Mouse (Mus musculus): Measurements from ENCODE around the gene Slc35e2. TPM values are rescaled to one million over a fixed set of nuclear protein-coding genes. Genes with fewer than 3 reads are reported as not detected.
A peak's percentile ranks its signal among the peaks of the same experiment; 100 is the strongest.
"Not testable (repeated sequence)": the region's sequence is repeated elsewhere in the genome, so short reads cannot be mapped to it uniquely, and the experiment has no call there.

The Slc35e2 gene
- polyA plus RNA-seq, 1 experiment from 2014 or later = 17.0 TPM

DNA sequence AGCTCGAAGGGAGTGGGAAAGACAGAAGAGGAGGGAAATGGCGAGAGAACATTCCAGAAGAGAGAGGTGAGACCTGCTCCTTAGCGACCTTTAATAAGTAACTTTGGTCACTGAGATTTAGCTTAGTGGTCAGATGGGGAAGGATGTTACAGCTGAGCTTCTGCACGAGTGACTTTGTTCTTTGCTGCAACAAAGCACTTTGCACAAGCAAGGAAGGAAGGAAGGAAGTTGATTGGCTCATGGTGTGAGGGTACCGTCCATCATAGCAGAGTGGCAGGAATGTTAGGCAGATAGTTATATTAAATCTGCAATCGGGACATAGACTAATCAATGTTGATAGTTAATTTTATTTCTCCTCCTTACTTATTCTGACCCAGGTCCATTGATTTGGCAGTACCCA lies 29.1 kb downstream of the Slc35e2 start:
- no peak for DNase-seq (ENCODE audit: low spot score)
- Histone ChIP-seq H3K27ac (ENCODE audit: low read depth, low read length) (no peak overlapping the region), H3K4me1 (replicated peaks; ENCODE audit: control insufficient read depth, insufficient read depth, low read length) (no peaks in the 10 kb centered on the region), H3K4me2 (replicated peaks; ENCODE audit: low read depth, low read length) (no peak overlapping the region), H3K9ac (ENCODE audit: low read depth, low read length) (no peak overlapping the region), H3K4me3 (ENCODE audit: low read depth, low read length) (no peak overlapping the region), H3K36me3 (ENCODE audit: control insufficient read depth, insufficient read depth, low read length) (peaks cover 19% of the 10 kb centered on the region), H3K27me3 (ENCODE audit: control insufficient read depth, insufficient read depth, low read length) (no peaks in the 10 kb centered on the region), H3K9me3 (ENCODE audit: control insufficient read depth, low read length) (no peaks in the 10 kb centered on the region)
- WGBS = 88% methylated on average over 6 of the region's 6 CpGs
- ATAC-seq (ENCODE audit: low FRiP score) = no peak

DNA sequence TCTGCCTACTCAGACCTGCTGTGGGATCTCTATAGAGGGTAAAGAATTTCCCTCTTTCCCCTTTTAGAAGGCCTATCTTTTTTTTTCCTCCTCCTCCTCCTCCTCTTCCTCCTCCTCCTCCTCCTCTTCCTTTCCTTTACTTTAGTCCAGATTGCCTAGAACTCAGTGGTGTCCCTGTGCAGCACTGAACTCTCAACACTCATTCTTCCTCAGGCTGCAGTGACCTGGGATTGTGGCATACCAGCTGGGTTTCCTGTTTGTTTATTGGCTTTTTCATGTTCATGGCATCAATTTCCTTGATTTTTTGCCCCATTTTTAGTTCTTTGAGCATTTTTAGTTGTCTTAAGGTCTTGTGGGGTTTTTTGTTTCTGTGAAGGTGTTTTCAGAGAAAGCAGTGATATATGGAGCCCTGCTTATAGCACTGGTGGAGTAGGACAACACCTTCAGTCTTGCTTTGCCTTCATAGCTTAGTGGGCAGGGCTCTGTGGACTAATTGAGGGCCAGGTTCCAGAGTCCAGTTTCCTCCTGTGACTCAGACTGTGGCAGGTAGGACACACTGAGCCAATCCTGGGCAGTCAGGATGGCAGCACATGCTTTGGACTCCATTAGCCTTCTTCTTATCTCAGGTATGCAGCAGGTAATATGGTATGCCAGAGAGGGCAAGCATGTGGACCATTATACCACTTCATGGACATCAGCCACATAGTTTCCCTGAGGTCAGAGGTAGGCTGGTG lies 34.7 kb downstream of the Slc35e2 start:
- Histone ChIP-seq H3K4me3 (ENCODE audit: low read depth, low read length) (no peak overlapping the region), H3K9ac (ENCODE audit: low read depth, low read length) (no peak overlapping the region), H3K9me3 (ENCODE audit: control insufficient read depth, low read length) (no peaks in the 10 kb centered on the region), H3K27ac (ENCODE audit: low read depth, low read length) (no peak overlapping the region), H3K27me3 (ENCODE audit: control insufficient read depth, insufficient read depth, low read length) (no peaks in the 10 kb centered on the region), H3K36me3 (ENCODE audit: control insufficient read depth, insufficient read depth, low read length) (peaks cover 24% of the 10 kb centered on the region), H3K4me2 (replicated peaks; ENCODE audit: low read depth, low read length) (no peak overlapping the region), H3K4me1 (replicated peaks; ENCODE audit: control insufficient read depth, insufficient read depth, low read length) (no peaks in the 10 kb centered on the region)
- ATAC-seq (ENCODE audit: low FRiP score) (no peak), DNase-seq (ENCODE audit: low spot score) (no peak)

- 97% methylated on average over 1 of the region's 1 CpGs for WGBS
- Histone ChIP-seq H3K9me3 (ENCODE audit: control insufficient read depth, low read length) (no peaks in the 10 kb centered on the region), H3K4me1 (replicated peaks; ENCODE audit: control insufficient read depth, insufficient read depth, low read length) (no peaks in the 10 kb centered on the region), H3K27me3 (ENCODE audit: control insufficient read depth, insufficient read depth, low read length) (no peaks in the 10 kb centered on the region), H3K27ac (ENCODE audit: low read depth, low read length) (no peak overlapping the region), H3K9ac (ENCODE audit: low read depth, low read length) (no peak overlapping the region), H3K4me3 (ENCODE audit: low read depth, low read length) (no peak overlapping the region), H3K36me3 (ENCODE audit: control insufficient read depth, insufficient read depth, low read length) (peaks cover 16% of the 10 kb centered on the region), H3K4me2 (replicated peaks; ENCODE audit: low read depth, low read length) (no peak overlapping the region)
- no peak for ATAC-seq (ENCODE audit: low FRiP score)
- no peak for DNase-seq (ENCODE audit: low spot score)
These were observed 42.3 kb downstream of the Slc35e2 start for GRCm38 (mm10) chr4:155643531-155643930.

DNA sequence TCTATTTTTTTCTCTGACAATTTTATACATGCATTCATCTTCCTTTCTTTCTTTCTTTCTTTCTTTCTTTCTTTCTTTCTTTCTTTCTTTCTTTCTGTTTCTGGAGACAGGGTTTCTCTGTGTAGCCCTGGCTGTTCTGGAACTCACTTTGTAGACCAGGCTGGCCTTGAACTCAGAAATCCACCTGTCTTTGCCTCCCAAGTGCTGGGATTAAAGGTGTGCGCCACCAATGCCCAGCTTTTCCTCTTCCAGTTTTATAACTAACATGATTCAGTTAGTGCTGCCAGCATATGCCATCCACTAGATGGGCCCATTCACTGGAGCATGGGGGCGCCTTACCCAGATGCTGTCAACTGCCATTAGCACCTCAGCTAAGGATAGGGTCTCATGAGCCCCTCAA lies 44.1 kb downstream of the Slc35e2 start, which contains the start of gene Gm10563:
Gm10563 (minus strand) TSS at position 101 of the 400 bp plus-strand sequence.
- not testable (repeated sequence) for DNase-seq (ENCODE audit: low spot score); ATAC-seq (ENCODE audit: low FRiP score)

DNA sequence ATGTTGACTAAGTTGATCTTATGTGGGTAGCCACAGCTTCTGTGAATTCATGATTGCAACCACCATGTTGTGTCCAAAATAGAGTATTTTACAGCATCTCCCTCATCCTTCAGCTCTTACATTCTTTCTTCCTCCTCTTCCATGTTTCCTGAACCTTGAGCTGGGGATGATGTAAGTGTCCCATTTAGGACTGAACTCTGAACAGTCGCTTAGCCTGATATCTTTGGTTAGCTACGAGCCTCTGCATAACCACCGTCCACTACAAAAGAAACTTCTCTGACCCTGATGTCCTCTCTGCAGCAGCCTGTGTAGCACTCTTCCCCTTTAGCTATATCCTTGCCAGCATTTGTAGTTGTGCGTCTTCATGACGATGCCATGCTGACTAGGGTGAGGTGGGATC lies 44.5 kb downstream of the Slc35e2 start:
- H3K4me1 ChIP-seq (replicated peaks; ENCODE audit: control insufficient read depth, insufficient read depth, low read length) = no peaks in the 10 kb centered on the region
- DNase-seq (ENCODE audit: low spot score) = no peak
- no peaks in the 10 kb centered on the region for H3K9me3 ChIP-seq (ENCODE audit: control insufficient read depth, low read length)
- no peak overlapping the region for H3K27ac ChIP-seq (ENCODE audit: low read depth, low read length)
- H3K4me3 ChIP-seq (ENCODE audit: low read depth, low read length) = no peak overlapping the region
- H3K36me3 ChIP-seq (ENCODE audit: control insufficient read depth, insufficient read depth, low read length) = peaks cover 12% of the 10 kb centered on the region
- H3K9ac ChIP-seq (ENCODE audit: low read depth, low read length) = no peak overlapping the region
- 96% methylated on average over 5 of the region's 5 CpGs for WGBS
- no peaks in the 10 kb centered on the region for H3K27me3 ChIP-seq (ENCODE audit: control insufficient read depth, insufficient read depth, low read length)
- H3K4me2 ChIP-seq (replicated peaks; ENCODE audit: low read depth, low read length) = no peak overlapping the region
- ATAC-seq (ENCODE audit: low FRiP score) = no peak

More for the DNA sequence above, 44.1 kb downstream of the Slc35e2 start, which contains the start of gene Gm10563:
- H3K9me3 ChIP-seq (ENCODE audit: control insufficient read depth, low read length); H3K4me3 ChIP-seq (ENCODE audit: low read depth, low read length); H3K4me2 ChIP-seq (replicated peaks; ENCODE audit: low read depth, low read length); H3K27ac ChIP-seq (ENCODE audit: low read depth, low read length); H3K4me1 ChIP-seq (replicated peaks; ENCODE audit: control insufficient read depth, insufficient read depth, low read length); H3K9ac ChIP-seq (ENCODE audit: low read depth, low read length); H3K27me3 ChIP-seq (ENCODE audit: control insufficient read depth, insufficient read depth, low read length): not testable (repeated sequence)
- H3K36me3 ChIP-seq (ENCODE audit: control insufficient read depth, insufficient read depth, low read length) = peaks cover 16% of the 10 kb centered on the region
- 100% methylated on average over 2 of the region's 2 CpGs for WGBS

DNA sequence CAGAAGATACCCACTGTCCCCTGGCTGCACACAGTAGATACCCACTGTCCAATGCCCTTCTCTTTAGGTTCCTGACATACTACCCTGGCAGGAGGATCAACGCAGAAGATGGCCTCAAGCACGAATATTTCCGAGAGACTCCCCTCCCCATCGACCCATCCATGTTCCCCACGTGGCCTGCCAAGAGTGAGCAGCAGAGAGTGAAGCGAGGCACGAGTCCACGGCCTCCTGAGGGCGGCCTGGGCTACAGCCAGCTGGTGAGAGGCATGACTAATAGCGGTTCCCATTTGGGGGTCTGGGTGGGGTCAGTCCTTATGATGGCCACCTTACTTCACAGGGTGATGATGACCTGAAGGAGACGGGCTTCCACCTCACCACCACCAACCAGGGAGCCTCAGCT lies 48.1 kb downstream of the Slc35e2 start:
- no peak overlapping the region for H3K4me2 ChIP-seq (replicated peaks; ENCODE audit: low read depth, low read length)
- no peak for ATAC-seq (ENCODE audit: low FRiP score)

DNA sequence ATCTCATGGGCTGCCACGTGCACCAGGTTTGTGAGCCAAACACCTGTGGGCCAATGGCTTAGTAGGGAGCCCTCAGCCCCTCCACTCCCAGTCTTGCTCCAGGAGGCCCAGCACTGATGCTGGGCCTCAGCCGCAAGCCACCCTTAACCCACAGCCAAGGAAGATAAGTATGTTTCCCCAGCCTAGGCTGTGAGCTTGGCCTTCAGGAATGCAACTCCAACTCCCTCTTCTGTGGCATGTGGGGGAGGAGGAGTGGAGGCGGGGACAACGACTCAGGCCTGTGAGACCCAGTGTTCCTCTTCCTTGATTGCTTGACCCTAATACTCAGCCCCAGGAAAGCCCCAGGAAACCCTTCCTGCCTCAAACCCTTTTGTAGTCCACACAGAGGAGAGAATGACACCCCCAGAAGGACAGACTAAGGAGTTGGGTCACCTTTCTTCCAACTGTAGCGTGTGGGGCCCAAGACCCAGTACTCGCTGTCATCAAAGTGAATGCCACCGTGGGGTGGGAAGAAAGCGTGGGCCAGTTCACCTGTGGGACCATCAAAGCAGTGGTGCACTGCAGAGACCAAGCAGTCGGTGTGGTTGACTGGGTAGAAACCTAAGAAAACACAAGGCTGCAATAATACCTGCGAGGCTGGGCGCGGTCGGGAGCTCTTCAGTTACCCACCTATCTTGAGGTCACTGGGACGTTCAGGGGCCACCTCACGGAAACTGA lies 50.5 kb downstream of the Slc35e2 start:
- peak; percentile 4 for DNase-seq (ENCODE audit: low spot score)
- Histone ChIP-seq H3K9me3 (ENCODE audit: control insufficient read depth, low read length) (no peaks in the 10 kb centered on the region), H3K4me3 (ENCODE audit: low read depth, low read length) (no peak overlapping the region), H3K27me3 (ENCODE audit: control insufficient read depth, insufficient read depth, low read length) (peaks cover 50% of the 10 kb centered on the region), H3K4me2 (replicated peaks; ENCODE audit: low read depth, low read length) (no peak overlapping the region), H3K9ac (ENCODE audit: low read depth, low read length) (no peak overlapping the region), H3K27ac (ENCODE audit: low read depth, low read length) (no peak overlapping the region), H3K36me3 (ENCODE audit: control insufficient read depth, insufficient read depth, low read length) (peaks cover 7% of the 10 kb centered on the region), H3K4me1 (replicated peaks; ENCODE audit: control insufficient read depth, insufficient read depth, low read length) (peaks cover 14% of the 10 kb centered on the region)
- WGBS = 65% methylated on average over 15 of the region's 15 CpGs
- no peak for ATAC-seq (ENCODE audit: low FRiP score)

More for the DNA sequence above, 48.1 kb downstream of the Slc35e2 start:
- H3K27ac ChIP-seq (ENCODE audit: low read depth, low read length) = no peak overlapping the region
- DNase-seq (ENCODE audit: low spot score) = no peak
- H3K27me3 ChIP-seq (ENCODE audit: control insufficient read depth, insufficient read depth, low read length) = peaks cover 33% of the 10 kb centered on the region
- peaks cover 10% of the 10 kb centered on the region for H3K36me3 ChIP-seq (ENCODE audit: control insufficient read depth, insufficient read depth, low read length)
- H3K9me3 ChIP-seq (ENCODE audit: control insufficient read depth, low read length) = no peaks in the 10 kb centered on the region
- H3K4me1 ChIP-seq (replicated peaks; ENCODE audit: control insufficient read depth, insufficient read depth, low read length) = peaks cover 5% of the 10 kb centered on the region
- no peak overlapping the region for H3K4me3 ChIP-seq (ENCODE audit: low read depth, low read length)
- WGBS = 94% methylated on average over 11 of the region's 11 CpGs
- H3K9ac ChIP-seq (ENCODE audit: low read depth, low read length) = no peak overlapping the region

- Histone ChIP-seq H3K4me2 (replicated peaks; ENCODE audit: low read depth, low read length) (peak overlapping the region; percentile 66), H3K4me1 (replicated peaks; ENCODE audit: control insufficient read depth, insufficient read depth, low read length) (peaks cover 14% of the 10 kb centered on the region), H3K9me3 (ENCODE audit: control insufficient read depth, low read length) (no peaks in the 10 kb centered on the region), H3K9ac (ENCODE audit: low read depth, low read length) (peak overlapping the region; percentile 58), H3K4me3 (ENCODE audit: low read depth, low read length) (peak overlapping the region; percentile 32), H3K27me3 (ENCODE audit: control insufficient read depth, insufficient read depth, low read length) (peaks cover 50% of the 10 kb centered on the region), H3K27ac (ENCODE audit: low read depth, low read length) (no peak overlapping the region), H3K36me3 (ENCODE audit: control insufficient read depth, insufficient read depth, low read length) (peaks cover 5% of the 10 kb centered on the region)
- 23% methylated on average over 35 of the region's 36 CpGs for WGBS
- no peak for ATAC-seq (ENCODE audit: low FRiP score)
- DNase-seq (ENCODE audit: low spot score) = peak; percentile 23
These were observed 51.3 kb downstream of the Slc35e2 start for GRCm38 (mm10) chr4:155652283-155653085.

Data from hindbrain, embryonic 11.5 days (tissue).